Mouse (Mus musculus) G1E (cell line): ENCODE measurements around the gene BC049715. TPM values are rescaled to one million over a fixed set of nuclear protein-coding genes. Genes with fewer than 3 reads are reported as not detected.
A peak's percentile ranks its signal among the peaks of the same experiment; 100 is the strongest.

Source experiments
- ATAC-seq: 2 replicates; pipeline ENCODE4 v1.8.0; 2016; ENCODE audit warnings: mild to moderate bottlenecking; ENCODE audit not compliant: insufficient number of reproducible peaks, poor library complexity, low FRiP score, severe bottlenecking; ENCODE audit errors: extremely low read depth
- DNase-seq: peaks from one replicate; pipeline ENCODE4 v3.0.0; 2012; ENCODE audit warnings: low spot score
- H3K27me3 ChIP-seq: 2 replicates; pipeline ENCODE4 v1.6.1; 2012; ENCODE audit warnings: mild to moderate bottlenecking, low read length, inconsistent platforms; ENCODE audit not compliant: insufficient read depth
- H3K36me3 ChIP-seq: replicated peaks from 2 replicates; pipeline ENCODE3; 2012; ENCODE audit warnings: mild to moderate bottlenecking, inconsistent platforms
- H3K4me1 ChIP-seq: 2 replicates; pipeline ENCODE4 v1.6.1; 2012; ENCODE audit warnings: low read depth, low read length, inconsistent platforms, mixed read lengths; ENCODE audit not compliant: insufficient read depth
- H3K4me3 ChIP-seq: 2 replicates; pipeline ENCODE4 v1.5.1; 2012; ENCODE audit warnings: low read depth, mild to moderate bottlenecking, inconsistent platforms, low read length, moderate library complexity, mixed read lengths
- H3K9me3 ChIP-seq: replicated peaks from 2 replicates; pipeline ENCODE4 v1.6.1; 2012; ENCODE audit warnings: inconsistent platforms
- CTCF ChIP-seq: IDR thresholded peaks from 2 replicates; pipeline ENCODE4 v1.5.1; 2012; ENCODE audit warnings: low read depth, low read length, inconsistent platforms, mixed read lengths
- GATA1 ChIP-seq: IDR thresholded peaks from 2 replicates; pipeline ENCODE4 v1.6.1; 2012; ENCODE audit warnings: borderline replicate concordance, low read length, inconsistent platforms, mixed read lengths
- GATA2 ChIP-seq: IDR thresholded peaks from 2 replicates; pipeline ENCODE4 v1.6.1; 2012; ENCODE audit warnings: low read depth, low read length, inconsistent platforms, borderline replicate concordance
- POLR2AphosphoS5 ChIP-seq: IDR thresholded peaks from 2 replicates; pipeline ENCODE4 v1.6.1; 2012; ENCODE audit warnings: low read depth, low read length, inconsistent platforms; ENCODE audit not compliant: insufficient replicate concordance
- TAL1 ChIP-seq: conservative IDR thresholded peaks from 2 replicates; pipeline ENCODE4 v1.6.1; 2012; ENCODE audit warnings: low read depth, low read length, inconsistent platforms, mixed read lengths
- polyA plus RNA-seq: library from polyadenylated mRNA; stranded (reverse); fragments of >175 nt; gene quantifications from 2 replicates; pipeline ENCODE4 v1.2.3, GENCODE M21; 2012
- total RNA-seq, 2 experiments: library from RNA; stranded (forward) in 1 of 2; stranded (reverse) in 1 of 2; fragments of 200-1000 nt in 1 of 2; fragments of >200 nt in 1 of 2; fragmentation: Nextera tagmentation in 1 of 2; gene quantifications; 2 replicates each; pipeline ENCODE4 v1.2.3; 2014 to 2017

The BC049715 gene
- total and polyA plus RNA-seq, 3 experiments, result 1.5 to 2.6 (median 2.0) TPM

GRCm38 (mm10) chr6:136844903-136845302 lies 17.5 kb downstream of the BC049715 start:
- Histone ChIP-seq H3K4me1 (peaks cover 13% of the 10 kb centered on the region), H3K27me3 (no peaks in the 10 kb centered on the region), H3K9me3 (peaks cover 1% of the 10 kb centered on the region; the same call in 1 of the 2 replicates), H3K36me3 (peaks cover 29% of the 10 kb centered on the region), H3K4me3 (no peak overlapping the region)
- no peak for DNase-seq
- no peak for ATAC-seq
- TF ChIP-seq GATA2 (no peak), GATA1 (no peak), CTCF (no peak), TAL1 (no peak), POLR2AphosphoS5 (no peak)

- TF ChIP-seq CTCF, result no peak
- no peak for DNase-seq
- peaks cover 39% of the 10 kb centered on the region for H3K36me3 ChIP-seq
- no peaks in the 10 kb centered on the region for H3K27me3 ChIP-seq
- no peaks in the 10 kb centered on the region for H3K9me3 ChIP-seq
- H3K4me3 ChIP-seq, result no peak overlapping the region
- no peak for ATAC-seq
- peaks cover 17% of the 10 kb centered on the region for H3K4me1 ChIP-seq
Observed at GRCm38 (mm10) chr6:136845706-136846480, 18.5 kb downstream of the BC049715 start.

- peaks cover 43% of the 10 kb centered on the region for H3K36me3 ChIP-seq
- no peaks in the 10 kb centered on the region for H3K27me3 ChIP-seq
- H3K4me1 ChIP-seq, result peaks cover 19% of the 10 kb centered on the region
Observed at GRCm38 (mm10) chr6:136847267-136847666, 19.8 kb downstream of the BC049715 start.

GRCm38 (mm10) chr6:136847790-136848189 lies 20.4 kb downstream of the BC049715 start:
- TF ChIP-seq TAL1, result no peak
- TF ChIP-seq CTCF, result 0 out of 2 replicates have a peak, but pooled peaks have one; percentile 16
- Histone ChIP-seq H3K4me3 (no peak overlapping the region), H3K4me1 (peaks cover 22% of the 10 kb centered on the region), H3K36me3 (peaks cover 49% of the 10 kb centered on the region), H3K27me3 (no peaks in the 10 kb centered on the region), H3K9me3 (no peaks in the 10 kb centered on the region)
- ATAC-seq, result peak; percentile 13; the same call in 1 of the 2 replicates
- DNase-seq, result no peak

More at GRCm38 (mm10) chr6:136847267-136847666, 19.8 kb downstream of the BC049715 start:
- no peak for ATAC-seq
- no peak for DNase-seq
- no peaks in the 10 kb centered on the region for H3K9me3 ChIP-seq
- TF ChIP-seq CTCF (no peak), TAL1 (no peak), POLR2AphosphoS5 (no peak), GATA1 (no peak), GATA2 (no peak)
- no peak overlapping the region for H3K4me3 ChIP-seq

- Histone ChIP-seq H3K9me3 (no peaks in the 10 kb centered on the region), H3K27me3 (no peaks in the 10 kb centered on the region), H3K4me3 (no peak overlapping the region), H3K4me1 (peaks cover 24% of the 10 kb centered on the region), H3K36me3 (peaks cover 50% of the 10 kb centered on the region)
- DNase-seq, result no peak
- no peak for ATAC-seq
- no peak for TF ChIP-seq POLR2AphosphoS5
- no peak for TF ChIP-seq GATA2
- no peak for TF ChIP-seq CTCF
- no peak for TF ChIP-seq TAL1
Observed at GRCm38 (mm10) chr6:136848399-136848798, 21.0 kb downstream of the BC049715 start.

GRCm38 (mm10) chr6:136848971-136849370 lies 21.5 kb downstream of the BC049715 start:
- H3K27me3 ChIP-seq, result no peaks in the 10 kb centered on the region
- H3K4me3 ChIP-seq, result no peak overlapping the region
- ATAC-seq (no peak), DNase-seq (no peak)
- no peaks in the 10 kb centered on the region for H3K9me3 ChIP-seq
- H3K36me3 ChIP-seq, result peaks cover 53% of the 10 kb centered on the region
- TF ChIP-seq GATA2 (no peak), GATA1 (no peak), CTCF (no peak), TAL1 (no peak), POLR2AphosphoS5 (no peak)
- peaks cover 29% of the 10 kb centered on the region for H3K4me1 ChIP-seq

- H3K36me3 ChIP-seq, result peaks cover 60% of the 10 kb centered on the region
- ATAC-seq (no peak), DNase-seq (no peak)
- peaks cover 41% of the 10 kb centered on the region for H3K4me1 ChIP-seq
- no peaks in the 10 kb centered on the region for H3K9me3 ChIP-seq
- no peak overlapping the region for H3K4me3 ChIP-seq
- H3K27me3 ChIP-seq, result no peaks in the 10 kb centered on the region
- TF ChIP-seq TAL1 (no peak), POLR2AphosphoS5 (no peak), GATA1 (no peak), CTCF (no peak), GATA2 (no peak)
Observed at GRCm38 (mm10) chr6:136850267-136850666, 22.8 kb downstream of the BC049715 start.
